Mouse (Mus musculus) frontal cortex, postnatal 36 days (tissue): ENCODE results near the gene Faf1.

Experiments used
- DNase-seq, 2 experiments: peaks; one replicate each; pipeline ENCODE4 v3.0.0; 2022; ENCODE audit warnings: low spot score in 2 of 2

The Faf1 gene

DNA sequence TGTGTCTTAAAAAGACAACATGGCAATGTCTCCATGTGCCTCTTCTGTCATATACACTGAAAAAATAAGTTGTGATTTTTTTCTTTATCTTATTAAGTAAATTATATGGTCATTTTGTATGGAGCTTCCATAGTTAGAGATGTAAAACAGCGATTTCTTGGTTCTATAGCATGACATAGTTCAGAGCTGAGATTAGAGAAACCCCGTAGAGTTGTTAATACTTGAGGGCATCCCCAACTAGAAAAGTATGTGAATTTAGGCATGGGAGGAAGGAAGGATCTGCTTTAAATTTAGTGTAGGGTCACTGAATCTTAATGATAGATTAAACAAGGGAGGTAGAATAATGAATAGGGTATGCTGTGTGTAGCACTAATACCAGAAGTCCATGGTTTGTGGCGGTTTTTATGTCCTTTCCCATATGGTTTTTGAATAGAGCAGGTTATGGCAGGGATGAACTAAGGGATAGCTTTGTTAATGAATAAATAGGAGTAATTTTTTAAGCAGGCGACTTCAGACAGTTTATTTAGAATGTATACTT lies 106.3 kb downstream of the Faf1 start:
- no peak for DNase-seq

- DNase-seq, result no peak
These were observed 113.1 kb downstream of the Faf1 start for GRCm38 (mm10) chr4:109789347-109790001.

- DNase-seq, result no peak
These were observed 115.9 kb downstream of the Faf1 start for GRCm38 (mm10) chr4:109792331-109792730.

DNA sequence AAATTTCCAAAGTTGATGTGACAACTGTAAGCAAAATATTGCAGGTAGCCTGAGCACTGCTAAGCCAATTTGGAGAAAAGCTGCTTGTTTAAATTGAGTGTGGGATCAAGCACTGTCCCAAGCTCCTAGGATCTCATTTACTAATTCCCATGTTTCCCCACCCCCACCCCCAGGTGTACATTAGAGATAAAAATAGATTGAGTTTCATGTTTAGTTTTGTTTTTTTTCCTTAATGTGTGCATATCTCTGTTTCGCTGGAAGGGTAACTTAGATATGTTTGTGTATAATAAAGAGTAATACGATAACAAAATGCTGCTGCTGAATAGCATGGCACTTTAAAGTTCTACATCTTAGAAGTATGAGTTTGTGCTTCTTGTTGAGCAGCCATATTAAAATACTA lies 116.7 kb downstream of the Faf1 start:
- DNase-seq, result no peak

DNA sequence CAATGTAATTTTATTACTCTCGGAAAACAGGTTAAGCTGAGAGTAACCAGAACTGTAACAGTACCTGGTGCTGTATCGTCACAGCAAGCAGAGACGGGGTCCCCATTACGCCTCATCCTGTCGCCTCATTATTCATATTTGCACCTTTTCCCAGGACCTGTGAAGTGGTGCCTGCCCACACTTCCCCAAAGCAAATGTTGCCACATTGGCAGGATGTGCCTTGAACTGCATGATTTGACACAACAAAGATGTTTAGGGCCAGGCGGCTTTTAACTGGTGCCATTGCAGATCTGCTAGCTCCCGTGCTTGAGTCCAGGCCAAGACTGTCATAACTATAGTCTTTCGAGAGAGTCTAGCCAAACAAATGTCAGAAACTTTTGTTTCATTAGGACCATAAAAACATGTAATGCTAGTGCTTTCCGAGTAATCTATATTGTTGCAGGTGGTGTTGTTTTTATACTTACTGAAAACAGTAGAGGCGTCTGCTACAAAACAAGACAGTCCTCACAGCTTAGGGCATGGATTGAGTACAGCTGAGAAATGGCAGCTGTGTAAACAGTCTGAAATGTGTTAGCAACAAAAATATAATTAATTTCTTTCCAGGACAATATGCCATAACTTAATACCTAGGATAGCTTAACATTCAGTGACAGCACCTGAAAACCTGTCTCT lies 121.3 kb downstream of the Faf1 start:
- DNase-seq, result no peak

DNA sequence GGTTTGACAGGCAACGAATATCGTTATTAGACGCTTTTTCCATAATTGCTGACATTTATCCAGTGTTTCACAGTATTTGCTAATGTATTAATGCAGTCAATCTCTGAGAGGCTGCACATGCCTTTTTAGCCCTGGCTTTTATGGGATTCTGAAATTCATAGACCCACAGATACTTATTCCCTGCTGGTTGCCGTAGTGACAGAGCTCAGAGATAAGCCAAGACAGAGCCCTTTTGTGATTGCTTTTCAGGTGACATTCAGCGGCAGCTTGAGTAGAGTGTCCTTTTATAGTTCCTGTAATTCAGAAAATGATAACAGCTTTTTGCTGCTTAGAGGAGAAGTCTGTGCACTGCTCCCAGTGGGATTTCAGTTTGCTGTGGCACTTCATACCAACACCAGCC lies 130.0 kb downstream of the Faf1 start:
- no peak for DNase-seq

- DNase-seq, result no peak
These were observed 138.8 kb downstream of the Faf1 start for GRCm38 (mm10) chr4:109815161-109815560.

DNA sequence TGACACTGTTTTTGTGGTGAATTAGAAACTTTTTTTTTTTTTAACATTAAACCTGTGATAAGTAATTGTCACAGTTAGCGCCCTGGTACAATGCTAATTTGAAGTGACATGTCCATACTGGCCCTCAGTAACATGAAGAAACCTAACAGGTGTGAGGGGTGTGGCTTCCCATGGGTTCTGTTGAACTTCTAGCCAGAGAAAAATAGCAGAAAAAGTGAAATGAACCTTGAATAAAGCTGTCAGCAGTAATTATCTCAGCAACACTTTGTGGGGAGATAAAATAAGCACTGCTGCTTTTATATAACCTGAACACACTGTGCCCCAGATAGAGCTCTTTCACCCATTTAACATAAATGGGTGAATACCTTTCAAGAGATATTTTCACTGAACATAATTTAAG lies 139.2 kb downstream of the Faf1 start:
- DNase-seq, result no peak

DNA sequence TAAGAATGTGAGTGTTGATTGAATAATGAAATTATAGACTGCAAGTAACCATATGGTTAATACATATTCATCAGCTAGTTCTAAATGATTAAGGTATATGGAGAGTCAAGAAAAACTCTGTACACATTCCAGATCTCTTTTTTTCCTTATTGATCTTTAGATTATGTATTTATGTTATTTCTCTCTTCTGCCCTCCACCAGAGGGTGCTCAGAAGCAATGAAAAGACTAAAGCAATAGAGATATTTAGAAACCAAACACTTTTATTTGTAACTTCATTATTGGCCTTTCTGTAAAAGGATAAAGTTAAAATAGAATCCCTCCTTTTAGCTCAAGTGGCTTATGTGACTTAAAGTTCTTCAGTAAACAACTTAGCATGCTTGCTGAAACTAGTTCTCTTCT lies 143.1 kb downstream of the Faf1 start:
- no peak for DNase-seq

DNA sequence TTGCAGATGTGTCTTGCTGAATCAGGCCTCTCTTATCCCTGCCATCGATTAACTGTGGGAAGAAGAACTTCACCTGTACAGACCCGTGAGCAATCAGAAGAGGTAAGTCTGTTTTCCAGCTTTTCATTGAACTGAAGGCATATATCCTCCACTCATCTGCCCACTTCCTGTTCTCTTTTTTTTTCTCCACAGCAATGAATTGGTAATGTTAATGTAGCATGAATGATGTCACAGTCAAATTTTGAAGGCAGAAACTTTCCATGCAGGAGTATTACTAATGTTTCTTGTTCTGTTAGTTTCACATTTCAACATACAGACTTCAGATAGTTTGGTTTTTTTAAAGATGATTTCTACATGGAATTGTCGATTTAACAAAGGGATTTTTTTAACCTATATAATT lies 153.4 kb downstream of the Faf1 start:
- no peak for DNase-seq

GRCm38 (mm10) chr4:109857851-109858250 lies 181.5 kb downstream of the Faf1 start:
- no peak for DNase-seq

DNA sequence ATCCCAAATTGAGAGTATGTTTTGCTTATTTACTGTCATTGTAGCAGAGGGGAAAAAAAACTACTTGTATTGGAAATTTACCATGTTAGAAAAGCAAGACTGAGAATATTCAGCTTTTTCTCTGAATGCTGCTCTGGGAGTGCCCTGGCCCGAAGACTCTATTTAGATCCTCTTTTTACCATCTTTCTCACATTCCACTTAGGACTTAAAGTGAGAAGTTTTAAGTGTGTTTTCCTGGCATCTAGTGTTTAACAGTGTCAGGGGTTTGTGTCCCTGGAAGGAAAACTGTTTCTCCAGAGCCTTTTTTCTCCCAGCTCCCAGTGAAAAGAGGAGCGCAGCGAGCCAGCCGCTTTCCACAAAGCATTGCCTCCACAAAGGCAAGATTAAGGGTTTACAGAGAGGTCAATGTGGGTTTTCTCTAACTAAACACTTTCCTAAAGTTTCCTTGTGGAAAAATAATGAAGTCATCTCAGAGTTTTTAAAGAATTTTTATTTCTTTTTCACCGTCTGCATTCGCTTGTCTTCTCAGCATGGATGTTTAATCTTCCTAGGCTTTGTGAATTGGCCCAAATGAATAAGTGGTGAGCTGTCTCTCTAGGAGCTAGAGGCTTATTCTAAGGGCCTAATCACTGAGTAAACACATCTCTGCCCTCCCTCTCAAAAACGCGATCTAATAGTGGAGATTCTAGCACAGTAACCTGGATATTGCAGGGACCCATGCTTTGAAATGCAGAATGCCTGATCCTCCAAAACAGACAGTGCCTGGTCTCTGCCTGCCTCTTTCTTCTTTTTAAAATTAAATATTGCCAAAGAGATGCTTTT lies 182.4 kb downstream of the Faf1 start:
- no peak for DNase-seq

- DNase-seq, result no peak
These were observed 183.0 kb downstream of the Faf1 start for GRCm38 (mm10) chr4:109859401-109859800.

GRCm38 (mm10) chr4:109860256-109860655 lies 183.9 kb downstream of the Faf1 start:
- no peak for DNase-seq

GRCm38 (mm10) chr4:109862271-109862670 lies 185.9 kb downstream of the Faf1 start:
- DNase-seq, result no peak

DNA sequence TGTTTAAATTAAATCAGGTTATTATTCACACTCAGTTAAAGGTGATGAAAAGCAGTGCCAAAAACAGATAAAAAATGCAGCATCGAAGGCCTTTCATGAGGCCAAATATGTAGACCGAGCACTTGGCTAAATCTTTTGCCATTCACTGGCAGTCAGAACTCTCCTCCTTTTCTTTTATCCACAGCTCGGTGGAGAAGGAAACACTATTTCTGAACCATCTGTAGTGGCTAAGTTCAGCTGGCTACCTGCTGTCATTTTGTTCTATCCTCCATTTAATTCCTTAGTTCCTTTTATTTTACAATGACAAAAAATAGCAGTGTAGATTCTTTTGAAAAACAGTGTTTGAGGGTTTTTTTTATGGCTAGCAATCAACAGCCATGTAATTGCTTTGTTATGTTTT lies 186.6 kb downstream of the Faf1 start:
- no peak for DNase-seq

GRCm38 (mm10) chr4:109868897-109869484 lies 192.6 kb downstream of the Faf1 start:
- no peak for DNase-seq

DNA sequence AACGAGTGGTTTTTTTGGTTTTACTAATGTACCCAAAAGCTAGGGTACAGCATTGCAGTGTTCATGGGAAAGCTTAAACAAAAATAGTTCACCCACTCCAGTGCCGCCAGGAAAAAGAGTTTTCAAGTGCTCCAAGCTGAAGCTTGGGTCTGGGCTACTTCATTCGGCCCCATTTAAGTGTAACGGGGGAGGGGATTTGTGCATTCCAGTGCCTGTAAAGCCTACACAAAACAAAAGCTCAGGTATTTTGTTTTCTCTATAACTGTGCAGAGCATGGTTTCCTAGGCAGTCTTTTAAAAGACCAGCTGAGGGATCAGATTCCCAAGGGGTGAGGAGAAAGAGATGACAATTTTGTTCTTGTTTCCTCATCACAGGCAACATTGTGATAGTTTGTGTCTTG lies 207.9 kb downstream of the Faf1 start:
- no peak for DNase-seq

DNA sequence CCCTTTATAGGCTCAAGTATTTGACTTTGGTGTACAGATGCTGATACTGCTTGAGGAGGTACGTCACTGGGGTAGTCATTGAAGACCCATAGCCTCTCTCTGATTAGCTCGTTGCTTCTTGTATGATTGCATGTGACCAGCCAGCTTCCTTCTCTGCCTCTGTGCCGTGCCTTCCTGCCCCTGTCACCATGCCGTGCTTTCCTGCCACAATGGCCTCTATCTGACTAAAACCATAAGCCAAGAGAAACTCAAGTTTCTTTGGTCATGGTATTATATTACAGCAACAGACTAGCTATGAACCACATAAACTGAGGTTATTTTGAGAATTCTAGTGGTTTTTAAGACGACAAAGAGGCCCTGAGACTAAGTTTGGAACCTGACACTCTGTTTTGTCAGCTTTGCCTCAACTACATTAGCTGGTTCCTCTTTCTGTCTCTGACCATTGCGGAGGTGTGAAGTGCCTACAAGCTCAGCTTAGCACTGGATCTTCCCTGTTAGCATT lies 211.5 kb downstream of the Faf1 start:
- no peak for DNase-seq

GRCm38 (mm10) chr4:109897810-109898566 lies 221.6 kb downstream of the Faf1 start:
- DNase-seq, result no peak

GRCm38 (mm10) chr4:109901076-109901475 lies 224.7 kb downstream of the Faf1 start:
- DNase-seq, result no peak
